8 mouse cellular contexts compared by ENCODE assay signal in genomic region chr19:5804371-5804899, GRCm38 (mm10). TPM values are rescaled to one million over a fixed set of nuclear protein-coding genes. Genes with fewer than 3 reads are reported as not detected.
A peak's percentile ranks its signal among the peaks of the same experiment; 100 is the strongest.
DNase-seq lines count a peak whose midpoint lies in the region; ATAC-seq and TF ChIP-seq lines count a peak whose summit lies in the region.

No protein-coding gene starts in this region.

- intact Hi-C loops in gastrocnemius, adult 2 months (cut with DNase I), result no loop called here

- DNase-seq in gastrocnemius, adult 2 months, result peak; percentile 14
- no peak for DNase-seq in gastrocnemius, postnatal 10 days
- DNase-seq in testis, postnatal 14 days (ENCODE audit: low spot score), result no peak
- no peak for DNase-seq in liver, postnatal 0 days
- peak; percentile 42 for DNase-seq in yolk sac, embryonic 10.5 days (ENCODE audit: low spot score)

- H3K9ac ChIP-seq in heart, embryonic 15.5 days, result peak overlapping the region; percentile 71
- H3K9ac ChIP-seq in liver, postnatal 0 days (replicated peaks), result peak overlapping the region; percentile 95

- peak overlapping the region; percentile 80 for H3K4me3 ChIP-seq in gastrocnemius, adult 2 months
- H3K4me3 ChIP-seq in testis, adult 2 months (ENCODE audit: control insufficient read depth, low read depth, low read length), result peak overlapping the region; percentile 100
- peak overlapping the region; percentile 69; the same call in 1 of the 2 replicates for H3K4me3 ChIP-seq in heart, embryonic 15.5 days
- peak overlapping the region; percentile 84; the same call in 1 of the 2 replicates for H3K4me3 ChIP-seq in liver, postnatal 0 days (ENCODE audit: low read depth, low read length)

- no peak for ATAC-seq in heart, embryonic 15.5 days (replicated peaks; ENCODE audit: insufficient number of reproducible peaks, insufficient read depth, low FRiP score, low read depth)
- ATAC-seq in liver, postnatal 0 days, result no peak
- no peak for ATAC-seq in megakaryocyte-erythroid progenitor cell, adult 5-6 weeks (replicated peaks; ENCODE audit: low FRiP score, low TSS enrichment, poor library complexity, severe bottlenecking)

- peaks cover 4% of the 10 kb centered on the region for H3K36me3 ChIP-seq in testis, adult 2 months (ENCODE audit: control insufficient read depth, insufficient read depth, low read length)
- no peaks in the 10 kb centered on the region for H3K36me3 ChIP-seq in heart, embryonic 15.5 days
- peaks cover 17% of the 10 kb centered on the region for H3K36me3 ChIP-seq in liver, postnatal 0 days (replicated peaks; ENCODE audit: insufficient read depth, low read length)

- TF ChIP-seq EP300 in liver, postnatal 0 days (IDR thresholded peaks at IDR 0.05; ENCODE audit: low read depth), result no peak

- TF ChIP-seq POLR2A in testis, adult 2 months (IDR thresholded peaks at IDR 0.05; ENCODE audit: control insufficient read depth, low read depth, low read length), result no peak

- H3K4me2 ChIP-seq in heart, embryonic 15.5 days, result peak overlapping the region; percentile 85
- H3K4me2 ChIP-seq in liver, postnatal 0 days (ENCODE audit: low read depth, low read length), result peak overlapping the region; percentile 73

- no peak for TF ChIP-seq CTCF in gastrocnemius, adult 2 months (IDR thresholded peaks at IDR 0.05)
- no peak for TF ChIP-seq CTCF in testis, adult 2 months (IDR thresholded peaks at IDR 0.05; ENCODE audit: control insufficient read depth, insufficient read depth, insufficient replicate concordance, low read depth, low read length)
- TF ChIP-seq CTCF in liver, postnatal 0 days (IDR thresholded peaks at IDR 0.05; ENCODE audit: low read depth), result no peak

- WGBS in heart, embryonic 15.5 days, result 29% methylated on average over 8 of the region's 8 CpGs
- WGBS in liver, postnatal 0 days (ENCODE audit: insufficient replicate concordance), result 35% methylated on average over 8 of the region's 8 CpGs

- H3K9me3 ChIP-seq in heart, embryonic 15.5 days (replicated peaks), result no peaks in the 10 kb centered on the region
- H3K9me3 ChIP-seq in liver, postnatal 0 days (ENCODE audit: low read length), result no peaks in the 10 kb centered on the region

- H3K27me3 ChIP-seq in testis, adult 2 months (ENCODE audit: control insufficient read depth, insufficient read depth, low read length), result no peaks in the 10 kb centered on the region
- H3K27me3 ChIP-seq in heart, embryonic 15.5 days, result no peaks in the 10 kb centered on the region
- H3K27me3 ChIP-seq in liver, postnatal 0 days (ENCODE audit: insufficient read depth, low read length), result no peaks in the 10 kb centered on the region

- H3K4me1 ChIP-seq in testis, adult 2 months (ENCODE audit: control insufficient read depth, insufficient read depth, low read length), result peaks cover 23% of the 10 kb centered on the region
- H3K4me1 ChIP-seq in heart, embryonic 15.5 days (replicated peaks), result peaks cover 53% of the 10 kb centered on the region
- peaks cover 43% of the 10 kb centered on the region for H3K4me1 ChIP-seq in liver, postnatal 0 days (ENCODE audit: insufficient read depth)

- peak overlapping the region; percentile 100 for H3K27ac ChIP-seq in gastrocnemius, adult 2 months
- peak overlapping the region; percentile 100 for H3K27ac ChIP-seq in testis, adult 2 months (ENCODE audit: control insufficient read depth, insufficient read depth, low read depth, low read length)
- H3K27ac ChIP-seq in heart, embryonic 15.5 days, result peak overlapping the region; percentile 99
- peak overlapping the region; percentile 98 for H3K27ac ChIP-seq in liver, postnatal 0 days (ENCODE audit: low read depth)

RNA-seq across cellular contexts. Expression of gene Scyl1, which starts 33.2 kb away (rescaled TPM):
- total RNA-seq in gastrocnemius, adult 2 months (2021), result 10 to 100 TPM; 71.2 to 78.6 TPM
- total RNA-seq in gastrocnemius, postnatal 10 days (2021), result 10 to 100 TPM; 56.0 to 59.6 TPM
- polyA plus RNA-seq in testis, adult 2 months (2012; rRNA removed), result 43.1 and 46.7 TPM in 2 replicates
- 53.5 and 65.9 TPM in 2 replicates for polyA plus RNA-seq in heart, embryonic 15.5 days (2015; fragmentation: Nextera tagmentation; extraction: Ambion mirVana)
- 16.9 and 17.0 TPM in 2 replicates for polyA plus RNA-seq in liver, postnatal 0 days (2015; fragmentation: Nextera tagmentation; extraction: Ambion mirVana)
- total RNA-seq in megakaryocyte-erythroid progenitor cell, adult 5-6 weeks (2014; fragmentation: Nextera tagmentation), result 28.7 and 43.4 TPM in 2 replicates
- 20.2 and 23.1 TPM in 2 replicates for total RNA-seq in megakaryocyte-erythroid progenitor cell, adult 5-6 weeks (2017)

Comparison
In these comparisons a context has a peak if more than half of its experiments do, and no peak if none do; other contexts are left out.
1. DNase-seq: peak in gastrocnemius, adult 2 months (single experiment) and yolk sac, embryonic 10.5 days (single experiment); none in gastrocnemius, postnatal 10 days (single experiment), testis, postnatal 14 days (single experiment) and liver, postnatal 0 days (single experiment).
2. Peak in every context shown above with its lines, with median percentiles within 50 percentile points of each other: H3K27ac ChIP-seq and H3K4me3 ChIP-seq.